Mouse (Mus musculus) layer of hippocampus, adult 2 months (tissue): Measurements from ENCODE around the gene Plk1. TPM values are rescaled to one million over a fixed set of nuclear protein-coding genes. Genes with fewer than 3 reads are reported as not detected.
A peak's percentile ranks its signal among the peaks of the same experiment; 100 is the strongest.

Experiments
- DNase-seq, 2 experiments: peaks; one replicate each; pipeline ENCODE4 v3.0.0; 2022; ENCODE audit warnings: low spot score in 2 of 2
- H3K27ac ChIP-seq: fragments of 200-600 bp; 2 replicates; pipeline ENCODE4 v1.8.1; 2022
- H3K4me3 ChIP-seq: fragments of 200-600 bp; 2 replicates; pipeline ENCODE4 v1.8.1; 2022; ENCODE audit warnings: mild to moderate bottlenecking
- CTCF ChIP-seq: fragments of 200-600 bp; conservative IDR thresholded peaks from 2 replicates; pipeline ENCODE4 v1.8.1; 2022; ENCODE audit warnings: antibody characterized with exemption, mild to moderate bottlenecking, moderate library complexity
- total RNA-seq, 2 experiments: library from RNA; stranded (reverse); gene quantifications; 2 replicates each; pipeline ENCODE4 v1.2.3; 2021

The Plk1 gene
- total RNA-seq, 2 experiments from 2014 or later = 2.1 to 2.9 TPM

DNA sequence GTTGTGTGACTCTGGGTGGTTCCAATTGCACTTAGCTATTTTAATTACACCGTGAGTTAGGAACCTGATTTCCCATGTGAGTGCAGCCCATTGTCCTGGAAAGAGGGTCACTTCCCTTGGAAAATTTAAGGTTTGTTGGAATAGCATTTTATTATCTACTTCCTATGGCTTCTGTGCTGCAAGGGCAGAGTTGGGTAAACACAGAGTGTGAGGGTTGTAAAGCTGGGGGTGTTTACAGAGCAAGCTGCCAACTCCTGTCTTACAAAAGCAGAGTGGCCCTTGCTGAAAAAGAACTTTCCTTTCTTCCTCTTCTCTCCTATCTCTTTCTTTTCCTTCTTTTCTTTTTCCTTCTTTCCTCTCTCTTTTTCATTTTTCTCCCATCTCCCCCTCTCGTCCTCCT lies 44.7 kb downstream of the Plk1 start:
- no peak for TF ChIP-seq CTCF
- DNase-seq = no peak
- Histone ChIP-seq H3K27ac (no peak overlapping the region), H3K4me3 (no peak overlapping the region)

DNA sequence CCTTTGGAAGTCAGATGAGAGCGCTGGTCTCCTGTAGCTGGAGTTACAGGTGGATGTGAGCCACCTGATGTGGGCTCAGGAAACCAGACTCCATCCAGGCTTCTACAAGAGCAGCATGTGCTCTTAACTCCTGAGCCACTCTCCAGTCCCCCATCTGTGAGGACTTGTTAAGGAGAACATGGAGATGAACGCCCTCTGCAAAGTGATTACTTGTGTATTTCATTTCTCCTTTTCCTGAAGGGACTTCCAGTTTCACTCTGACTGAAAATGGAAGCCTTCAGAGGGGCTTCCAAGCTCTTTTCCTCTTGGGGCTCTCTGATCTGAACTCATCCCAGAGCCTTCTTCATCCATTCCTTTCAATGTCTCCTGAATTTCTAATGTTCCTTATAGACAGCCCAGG lies 46.9 kb downstream of the Plk1 start:
- no peak for TF ChIP-seq CTCF
- H3K27ac ChIP-seq = no peak overlapping the region

DNA sequence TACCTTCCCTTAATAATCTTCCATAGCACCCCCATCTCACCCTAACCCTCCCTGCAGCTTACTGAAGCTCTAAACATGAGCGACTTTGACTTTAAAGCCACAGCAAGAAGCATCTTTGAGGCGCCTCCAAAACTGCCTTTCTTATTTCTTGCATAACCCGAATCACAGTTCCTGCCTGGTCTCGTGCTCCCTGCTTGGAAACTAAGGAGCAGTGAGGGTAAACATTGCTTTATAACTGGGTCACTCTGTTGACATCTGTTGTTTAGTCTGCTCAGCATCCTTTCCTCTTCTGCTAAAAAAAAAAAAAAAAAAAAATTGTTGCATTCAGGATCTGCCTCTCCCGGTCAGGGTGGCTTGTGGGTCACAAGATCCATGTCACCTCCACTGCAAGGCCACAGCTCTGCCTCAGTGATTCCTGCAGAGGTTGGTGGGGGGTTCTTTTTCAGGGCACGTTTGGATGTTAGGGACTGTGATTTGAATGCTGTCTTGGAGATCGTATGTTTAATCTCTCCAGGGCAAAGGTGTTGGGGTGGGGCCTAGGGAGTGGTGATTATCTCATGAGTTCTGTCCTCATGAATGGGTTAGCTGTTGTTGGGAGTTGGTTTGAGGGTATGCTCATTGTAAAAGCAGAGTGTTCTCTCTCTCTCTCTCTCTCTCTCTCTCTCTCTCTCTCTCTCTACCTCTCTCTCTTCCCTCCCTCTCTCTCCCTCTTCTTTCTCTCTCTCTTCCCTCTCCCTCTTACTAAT lies 49.2 kb downstream of the Plk1 start:
- Histone ChIP-seq H3K4me3 (no peak overlapping the region), H3K27ac (no peak overlapping the region)
- no peak for DNase-seq
- no peak for TF ChIP-seq CTCF

More for the DNA sequence above, 46.9 kb downstream of the Plk1 start:
- no peak for DNase-seq
- H3K4me3 ChIP-seq = no peak overlapping the region

DNA sequence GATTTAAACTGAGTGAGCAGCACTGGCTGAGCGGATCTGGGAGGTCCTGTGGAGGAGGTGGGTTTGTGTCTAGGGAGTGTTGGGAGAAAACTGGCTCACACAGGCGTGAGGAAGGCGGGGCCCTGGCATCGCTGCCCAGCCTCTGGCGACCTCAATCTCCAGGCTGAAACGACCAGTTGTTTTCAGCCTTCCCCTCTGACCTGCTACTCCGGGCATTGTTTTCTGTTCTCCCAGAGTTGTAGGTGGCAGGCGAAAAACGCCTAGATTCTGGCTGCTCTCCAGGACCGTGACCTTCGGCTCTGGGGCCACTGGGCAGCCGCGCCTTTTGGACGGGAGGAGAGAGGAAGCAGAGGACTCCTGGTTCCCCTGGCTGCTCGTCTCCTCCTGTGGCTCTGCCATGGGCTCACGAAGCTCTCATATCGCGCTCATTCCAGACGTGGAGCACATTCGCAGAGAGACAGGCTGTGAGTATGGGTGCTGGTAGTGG lies 60.1 kb downstream of the Plk1 start, which contains the start of gene Chp2:
TSS of gene Chp2 (plus strand) at position 182 of the 487 bp plus-strand sequence.
- Histone ChIP-seq H3K27ac (no peak within 1 kb of the TSS), H3K4me3 (peak within 1 kb of the TSS; percentile 39)
- DNase-seq = no peak
- TF ChIP-seq CTCF = no peak

Other genes starting within 250 kb of the Plk1 start
- 10 to 100 TPM; 41.6 to 44.3 TPM for gene Cog7, start 177.7 kb upstream of the Plk1 start, total RNA-seq
- gene Gga2, start 138.2 kb upstream of the Plk1 start, total RNA-seq = 10 to 100 TPM; 29.9 to 32.5 TPM
- 10 to 100 TPM; 49.6 to 50.7 TPM for gene Ubfd1, start 92.3 kb upstream of the Plk1 start, total RNA-seq
- 10 to 100 TPM in 1 of 2 experiments, 1 to 10 TPM in 1; 9.7 to 10.0 TPM for gene Ears2, start 92.2 kb upstream of the Plk1 start, total RNA-seq
- gene Ndufab1, start 57.6 kb upstream of the Plk1 start, total RNA-seq = 100 to 1,000 TPM; 259 to 306 TPM
- 1 to 10 TPM; 1.9 to 2.2 TPM for gene Palb2, start 26.5 kb upstream of the Plk1 start, total RNA-seq
- 100 to 1,000 TPM; 101 to 104 TPM for gene Dctn5, start 26.4 kb upstream of the Plk1 start, total RNA-seq
- gene Ern2, start 26.8 kb downstream of the Plk1 start, total RNA-seq = under 1 TPM; 0.39 to 0.41 TPM
- gene Chp2, start 60.1 kb downstream of the Plk1 start, total RNA-seq = 1 to 10 TPM; 2.7 to 3.3 TPM
- gene Prkcb, start 129.3 kb downstream of the Plk1 start, total RNA-seq = 100 to 1,000 TPM; 788 to 796 TPM